Mouse (Mus musculus) MEL (cell line): ENCODE results near the gene Pla2r1. TPM values are rescaled to one million over a fixed set of nuclear protein-coding genes. Genes with fewer than 3 reads are reported as not detected.
A peak's percentile ranks its signal among the peaks of the same experiment; 100 is the strongest.

Experiments
- DNase-seq: peaks from one replicate; pipeline ENCODE4 v3.0.0; 2011; ENCODE audit warnings: low read depth, low spot score
- H3K27ac ChIP-seq: 2 replicates; pipeline ENCODE4 v1.5.1; 2012; ENCODE audit warnings: low read depth, mild to moderate bottlenecking, control low read depth, low read length, moderate library complexity; ENCODE audit not compliant: control insufficient read depth
- H3K27me3 ChIP-seq, 2 experiments: fragments of 150-350 bp in 1 of 2; sonication (generic) in 1 of 2; 2 replicates each; pipeline ENCODE4 v1.6.1; 2012; ENCODE audit warnings: low read length in 2 of 2, mild to moderate bottlenecking in 2 of 2, improper control_type of control experiment in 1 of 2, moderate library complexity in 1 of 2; ENCODE audit not compliant: insufficient read depth in 2 of 2, control insufficient read depth in 1 of 2
- H3K36me3 ChIP-seq, 2 experiments: 2 replicates each; pipeline ENCODE4 v1.6.1; 2012 to 2014; ENCODE audit warnings: low read length in 2 of 2, improper control_type of control experiment in 1 of 2, inconsistent platforms in 1 of 2, mild to moderate bottlenecking in 1 of 2; ENCODE audit not compliant: insufficient read depth in 2 of 2, control insufficient read depth in 1 of 2
- H3K4me1 ChIP-seq, 2 experiments: fragments of 150-350 bp in 1 of 2; sonication (generic) in 1 of 2; 2 replicates each; pipeline ENCODE4 v1.6.1; 2012; ENCODE audit warnings: low read length in 2 of 2, improper control_type of control experiment in 1 of 2, mild to moderate bottlenecking in 1 of 2; ENCODE audit not compliant: insufficient read depth in 2 of 2, control insufficient read depth in 1 of 2
- H3K4me3 ChIP-seq, 2 experiments: fragments of 150-350 bp in 1 of 2; sonication (generic) in 1 of 2; 2 replicates each; pipeline ENCODE4 v1.5.1; 2012; ENCODE audit warnings: low read depth in 2 of 2, low read length in 2 of 2, mild to moderate bottlenecking in 2 of 2, moderate library complexity in 2 of 2, control low read depth in 1 of 2, improper control_type of control experiment in 1 of 2; ENCODE audit not compliant: control insufficient read depth in 1 of 2, insufficient read depth in 1 of 2
- H3K79me2 ChIP-seq: 2 replicates; pipeline ENCODE4 v1.6.1; 2012; ENCODE audit warnings: mild to moderate bottlenecking, low read length, moderate library complexity; ENCODE audit not compliant: control insufficient read depth, poor library complexity, insufficient read depth
- H3K9ac ChIP-seq: 2 replicates; pipeline ENCODE4 v1.6.1; 2012; ENCODE audit warnings: low read depth, mild to moderate bottlenecking, control low read depth, low read length, moderate library complexity; ENCODE audit not compliant: control insufficient read depth, poor library complexity, severe bottlenecking
- H3K9me3 ChIP-seq: fragments of 150-350 bp; sonication (generic); replicated peaks from 2 replicates; pipeline ENCODE4 v1.6.1; 2012; ENCODE audit warnings: mild to moderate bottlenecking, low read length, improper control_type of control experiment, moderate library complexity; ENCODE audit not compliant: insufficient read depth
- BHLHE40 ChIP-seq: IDR thresholded peaks from 2 replicates; pipeline ENCODE4 v1.6.1; 2012; ENCODE audit warnings: low read depth, mild to moderate bottlenecking, inconsistent platforms, low read length, improper control_type of control experiment, borderline replicate concordance
- CTCF ChIP-seq, 3 experiments: IDR thresholded peaks in 2 of 3; conservative IDR thresholded peaks in 1 of 3; 2 replicates each; pipeline ENCODE4 v1.5.1; 2011 to 2012; ENCODE audit warnings: low read length in 3 of 3, low read depth in 2 of 3, mild to moderate bottlenecking in 2 of 3, improper control_type of control experiment in 1 of 3, inconsistent platforms in 1 of 3, mixed read lengths in 1 of 3, moderate library complexity in 1 of 3; ENCODE audit not compliant: control insufficient read depth in 1 of 3, insufficient read depth in 1 of 3, poor library complexity in 1 of 3, severe bottlenecking in 1 of 3
- ELF1 ChIP-seq: IDR thresholded peaks from 2 replicates; pipeline ENCODE4 v1.6.1; 2014; ENCODE audit warnings: low read depth, mild to moderate bottlenecking, inconsistent platforms, low read length, improper control_type of control experiment, moderate library complexity
- MAFK ChIP-seq: IDR thresholded peaks from 2 replicates; pipeline ENCODE4 v1.6.1; 2011; ENCODE audit warnings: low read depth, mild to moderate bottlenecking, low read length, improper control_type of control experiment, borderline replicate concordance
- MEF2A ChIP-seq: IDR thresholded peaks from 2 replicates; pipeline ENCODE4 v1.6.1; 2014; ENCODE audit warnings: low read depth, mild to moderate bottlenecking, inconsistent platforms, low read length, improper control_type of control experiment; ENCODE audit not compliant: poor library complexity, insufficient replicate concordance, severe bottlenecking; ENCODE audit errors: extremely low read depth
- MXI1 ChIP-seq: IDR thresholded peaks from 2 replicates; pipeline ENCODE4 v1.6.1; 2011; ENCODE audit warnings: mild to moderate bottlenecking, low read depth, low read length, improper control_type of control experiment
- NRF1 ChIP-seq: IDR thresholded peaks from 2 replicates; pipeline ENCODE4 v1.6.1; 2014; ENCODE audit warnings: low read depth, mild to moderate bottlenecking, inconsistent platforms, low read length, improper control_type of control experiment, moderate library complexity; ENCODE audit not compliant: poor library complexity, insufficient read depth, severe bottlenecking
- TAL1 ChIP-seq: IDR thresholded peaks from 2 replicates; pipeline ENCODE4 v1.6.1; 2012; ENCODE audit warnings: mild to moderate bottlenecking, inconsistent platforms, low read length, moderate library complexity, mixed read lengths
- TCF12 ChIP-seq: IDR thresholded peaks from 2 replicates; pipeline ENCODE4 v1.6.1; 2014; ENCODE audit warnings: low read depth, mild to moderate bottlenecking, inconsistent platforms, low read length, improper control_type of control experiment, moderate library complexity
- USF1 ChIP-seq: IDR thresholded peaks from 2 replicates; pipeline ENCODE4 v1.6.1; 2014; ENCODE audit warnings: low read depth, mild to moderate bottlenecking, inconsistent platforms, low read length, improper control_type of control experiment, moderate library complexity
- USF2 ChIP-seq, 2 experiments: IDR thresholded peaks; 2 replicates each; pipeline ENCODE4 v1.6.1; 2011 to 2012; ENCODE audit warnings: improper control_type of control experiment in 2 of 2, low read length in 2 of 2, borderline replicate concordance in 1 of 2, inconsistent platforms in 1 of 2, low read depth in 1 of 2, mild to moderate bottlenecking in 1 of 2; ENCODE audit not compliant: insufficient read depth in 1 of 2
- ZKSCAN1 ChIP-seq: IDR thresholded peaks from 2 replicates; pipeline ENCODE4 v1.6.1; 2012; ENCODE audit warnings: low read depth, mild to moderate bottlenecking, inconsistent platforms, low read length, improper control_type of control experiment, moderate library complexity
- ZNF384 ChIP-seq: IDR thresholded peaks from 2 replicates; pipeline ENCODE4 v1.6.1; 2012; ENCODE audit warnings: low read depth, mild to moderate bottlenecking, inconsistent platforms, low read length, improper control_type of control experiment
- polyA plus RNA-seq, 2 experiments: library from polyadenylated mRNA; stranded (reverse) in 1 of 2; unstranded in 1 of 2; fragments of >175 nt in 1 of 2; fragments of >200 nt in 1 of 2; gene quantifications; 2 replicates each; pipeline versions ENCODE4 v1.2.1 to v1.2.4; 2012; ENCODE audit warnings: low replicate concordance in 2 of 2, low read depth in 1 of 2; ENCODE audit not compliant: insufficient read length in 2 of 2, insufficient read depth in 1 of 2, missing spikeins in 1 of 2
- total RNA-seq: library from RNA; depleted of rRNA; stranded (reverse); fragments of 300-350 nt; gene quantifications from 2 replicates; pipeline ENCODE4 v1.2.3, GENCODE M21; 2012

The Pla2r1 gene
- total and polyA plus RNA-seq, 3 experiments: not detected

DNA sequence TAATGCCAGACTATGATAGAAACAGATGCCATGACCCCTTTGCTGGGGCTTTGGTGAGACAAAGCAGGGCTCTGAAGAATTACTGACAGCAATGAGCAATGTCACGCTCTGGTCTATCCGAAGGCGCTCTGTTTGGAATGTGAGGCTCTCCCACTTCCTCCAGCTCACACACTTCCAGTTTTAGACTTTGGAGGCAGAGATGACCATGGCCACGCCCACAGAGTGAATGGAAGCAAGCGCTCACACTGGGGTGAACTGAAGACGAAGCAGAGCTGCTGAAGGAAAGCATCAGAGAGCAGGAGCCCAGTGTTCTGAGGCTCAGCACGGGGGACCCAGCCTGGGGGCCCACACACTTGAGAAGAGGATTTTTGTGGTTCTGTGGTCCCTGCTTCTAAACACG, 37.3 kb downstream of the Pla2r1 start (continued):
- no peak for TF ChIP-seq USF1

DNA sequence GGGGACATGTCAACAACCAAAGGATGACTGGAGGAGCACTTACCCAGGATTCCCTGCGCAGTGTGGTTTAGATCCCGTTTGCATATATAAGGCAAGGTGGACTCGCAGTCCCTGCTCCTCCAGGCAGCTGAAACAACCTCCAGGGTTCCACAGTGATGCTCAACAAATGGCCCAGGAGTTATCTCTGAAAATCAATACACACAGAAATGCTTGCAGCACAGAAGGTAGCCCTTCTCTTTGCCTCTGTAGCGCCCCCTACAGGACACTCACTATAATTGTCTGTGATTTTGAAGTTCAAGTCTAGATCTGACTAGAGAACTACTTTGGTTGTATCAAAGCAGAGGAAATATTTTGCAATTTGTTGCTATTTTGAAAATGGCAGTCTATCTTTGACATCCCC, 38.2 kb downstream of the Pla2r1 start:
- H3K36me3 ChIP-seq: no peaks in the 10 kb centered on the region
- no peaks in the 10 kb centered on the region for H3K27me3 ChIP-seq
- H3K27ac ChIP-seq: no peak overlapping the region
- no peaks in the 10 kb centered on the region for H3K9me3 ChIP-seq
- TF ChIP-seq CTCF (IDR thresholded peaks at IDR 0.05 in 2 of 3, conservative IDR thresholded peaks at IDR 0.05 in 1 of 3; ENCODE audit: control insufficient read depth in 1 of 3, insufficient read depth in 1 of 3, low read depth in 2 of 3, low read length in 3 of 3, poor library complexity in 1 of 3, severe bottlenecking in 1 of 3): peak in 2 of 3 experiments; percentile 26 to 54; a peak in 4 of 6 replicates
- TF ChIP-seq NRF1: no peak
- H3K9ac ChIP-seq: no peak overlapping the region
- H3K4me3 ChIP-seq: no peak overlapping the region
- no peaks in the 10 kb centered on the region for H3K4me1 ChIP-seq
- no peaks in the 10 kb centered on the region for H3K79me2 ChIP-seq
- DNase-seq: peak; percentile 4

DNA sequence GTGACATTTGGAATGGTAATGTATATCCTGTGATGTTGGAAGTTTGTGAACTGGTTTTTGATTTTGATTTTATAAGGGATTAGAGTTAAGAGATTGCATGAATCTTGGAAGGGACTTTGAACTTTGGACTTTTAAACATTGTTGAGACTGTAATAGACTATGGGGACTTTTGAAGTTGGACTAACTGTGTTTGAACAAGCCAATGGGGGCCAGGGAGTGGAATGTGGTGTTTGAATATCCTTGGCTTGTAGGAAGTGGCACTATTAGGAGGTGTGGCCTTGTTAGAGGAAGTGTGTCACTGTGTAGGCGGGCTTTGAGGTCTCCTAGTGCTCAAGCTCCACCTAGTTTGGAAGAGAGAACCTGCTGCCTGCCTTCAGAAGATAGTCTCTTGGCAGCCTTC, 42.4 kb downstream of the Pla2r1 start:
- H3K36me3 ChIP-seq: no peaks in the 10 kb centered on the region
- no peaks in the 10 kb centered on the region for H3K9me3 ChIP-seq
- H3K27me3 ChIP-seq: no peaks in the 10 kb centered on the region
- peak; percentile 6 for DNase-seq
- no peak overlapping the region for H3K27ac ChIP-seq
- no peak overlapping the region for H3K9ac ChIP-seq
- no peak overlapping the region for H3K4me3 ChIP-seq
- TF ChIP-seq TCF12: no peak
- TF ChIP-seq MAFK: no peak
- no peak for TF ChIP-seq TAL1
- TF ChIP-seq ELF1: no peak
- TF ChIP-seq BHLHE40: no peak
- TF ChIP-seq USF2 (IDR thresholded peaks at IDR 0.05; ENCODE audit: borderline replicate concordance in 1 of 2, insufficient read depth in 1 of 2, low read depth in 1 of 2, low read length in 2 of 2): no peak
- no peak for TF ChIP-seq MXI1
- TF ChIP-seq ZKSCAN1: no peak
- no peak for TF ChIP-seq ZNF384
- no peak for TF ChIP-seq MEF2A
- no peaks in the 10 kb centered on the region for H3K79me2 ChIP-seq
- no peaks in the 10 kb centered on the region for H3K4me1 ChIP-seq

DNA sequence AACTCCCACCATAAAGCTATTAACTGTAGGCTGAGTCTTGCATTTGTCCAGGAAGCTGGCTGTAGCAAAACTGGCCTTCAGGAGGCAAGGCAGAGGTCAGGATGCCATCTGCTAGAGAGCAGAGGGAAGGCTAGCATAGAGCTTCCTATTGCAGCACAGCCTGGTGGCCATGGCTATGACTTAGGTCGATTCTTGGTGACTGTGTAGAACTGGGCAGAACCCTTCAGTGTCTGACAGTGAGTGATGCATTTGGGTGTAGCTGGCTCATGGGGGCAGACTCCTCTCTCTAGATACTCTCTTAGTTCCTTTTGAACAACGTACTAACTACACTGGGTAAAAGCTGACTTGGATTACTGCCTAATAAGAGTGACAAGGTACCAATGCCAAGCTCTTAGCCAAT, 48.0 kb downstream of the Pla2r1 start:
- Histone ChIP-seq H3K9me3 (no peaks in the 10 kb centered on the region), H3K4me1 (no peaks in the 10 kb centered on the region), H3K36me3 (no peaks in the 10 kb centered on the region), H3K27me3 (no peaks in the 10 kb centered on the region; a peak in 1 of 4 replicates), H3K27ac (no peak overlapping the region), H3K4me3 (no peak overlapping the region), H3K9ac (no peak overlapping the region), H3K79me2 (no peaks in the 10 kb centered on the region)
- DNase-seq: no peak
- TF ChIP-seq TCF12: no peak
